Mouse (Mus musculus): Measurements from ENCODE around the gene Chn1. TPM values are rescaled to one million over a fixed set of nuclear protein-coding genes. Genes with fewer than 3 reads are reported as not detected.

Gene Chn1
- polyA plus RNA-seq, 1 experiment, result 67.6 TPM

DNA sequence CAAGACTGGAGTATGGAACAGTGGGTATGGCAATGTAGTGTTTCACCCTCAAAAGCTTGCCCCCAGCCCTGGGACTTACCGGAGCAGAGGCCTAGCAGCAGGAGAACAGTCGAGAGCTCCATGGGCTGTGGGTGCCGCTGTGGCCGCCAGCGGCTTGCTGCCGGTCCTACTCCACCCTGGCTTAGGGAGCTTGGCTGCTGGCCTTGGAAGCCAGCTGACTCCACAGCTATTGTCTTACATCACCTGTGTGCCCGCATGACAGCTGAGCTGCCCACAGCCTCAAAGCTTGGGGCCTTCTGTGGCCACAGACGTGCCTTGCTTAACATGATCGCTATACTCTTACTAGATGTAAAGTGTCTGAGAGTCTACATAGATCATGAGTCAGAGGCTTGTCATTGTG lies 195.0 kb downstream of the Chn1 start, which contains the start of gene Chrna1:
Chrna1 (minus strand) TSS at position 173 of the 400 bp plus-strand sequence.
- H3K27ac ChIP-seq (replicated peaks; ENCODE audit: low read depth, low read length), result no peak within 1 kb of the TSS
- H3K4me3 ChIP-seq (ENCODE audit: insufficient read depth, low read depth, low read length), result no peak within 1 kb of the TSS
- H3K4me1 ChIP-seq (ENCODE audit: control insufficient read depth, insufficient read depth, insufficient read length, low read length), result no peaks in the 10 kb centered on the region

GRCm38 (mm10) chr2:73579168-73579567 lies 196.0 kb downstream of the Chn1 start:
- no peak overlapping the region for H3K27ac ChIP-seq (replicated peaks; ENCODE audit: low read depth, low read length)
- no peak overlapping the region for H3K4me3 ChIP-seq (ENCODE audit: insufficient read depth, low read depth, low read length)
- H3K4me1 ChIP-seq (ENCODE audit: control insufficient read depth, insufficient read depth, insufficient read length, low read length), result no peaks in the 10 kb centered on the region

DNA sequence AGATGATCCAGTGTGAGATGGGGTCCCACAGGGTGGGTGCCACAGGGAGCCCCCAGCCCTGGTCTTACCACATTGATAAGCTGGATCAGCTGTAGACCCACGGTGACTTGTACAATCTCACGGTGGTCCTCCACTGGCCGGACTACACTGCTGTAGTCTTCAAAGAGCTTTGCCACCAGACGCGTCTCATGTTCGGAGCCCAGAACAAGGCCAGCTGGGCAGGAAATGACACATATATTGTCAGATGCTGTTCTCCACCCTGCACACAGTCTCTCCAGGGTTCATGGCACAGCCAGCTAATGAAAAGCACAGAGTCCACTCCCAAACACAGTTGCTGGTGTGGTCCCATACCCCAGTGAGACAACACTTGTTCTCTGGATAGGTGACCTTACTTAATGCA lies 200.7 kb downstream of the Chn1 start:
- H3K4me1 ChIP-seq (ENCODE audit: control insufficient read depth, insufficient read depth, insufficient read length, low read length), result no peaks in the 10 kb centered on the region
- H3K4me3 ChIP-seq (ENCODE audit: insufficient read depth, low read depth, low read length), result no peak overlapping the region
- H3K27ac ChIP-seq (replicated peaks; ENCODE audit: low read depth, low read length), result no peak overlapping the region

DNA sequence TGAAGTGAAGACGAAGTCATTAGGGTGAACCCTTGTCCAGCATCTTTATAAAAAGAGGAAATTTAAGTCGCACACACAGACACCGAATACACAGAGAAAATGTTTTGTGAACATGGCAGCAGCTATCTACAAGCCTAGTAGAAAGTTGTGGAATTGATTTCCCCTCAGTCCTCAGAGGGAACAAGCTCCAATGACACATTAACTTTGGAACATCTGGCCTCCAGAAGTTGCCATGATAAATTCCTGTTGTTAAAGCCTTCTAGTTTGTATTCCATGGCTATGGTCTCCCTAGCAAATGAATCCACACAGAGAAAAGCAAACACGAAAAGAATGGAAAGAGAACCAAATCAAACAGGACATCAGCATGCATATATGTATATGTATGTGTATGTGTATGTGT lies 201.6 kb downstream of the Chn1 start:
- no peak overlapping the region for H3K27ac ChIP-seq (replicated peaks; ENCODE audit: low read depth, low read length)
- H3K4me1 ChIP-seq (ENCODE audit: control insufficient read depth, insufficient read depth, insufficient read length, low read length), result no peaks in the 10 kb centered on the region
- H3K4me3 ChIP-seq (ENCODE audit: insufficient read depth, low read depth, low read length), result no peak overlapping the region

DNA sequence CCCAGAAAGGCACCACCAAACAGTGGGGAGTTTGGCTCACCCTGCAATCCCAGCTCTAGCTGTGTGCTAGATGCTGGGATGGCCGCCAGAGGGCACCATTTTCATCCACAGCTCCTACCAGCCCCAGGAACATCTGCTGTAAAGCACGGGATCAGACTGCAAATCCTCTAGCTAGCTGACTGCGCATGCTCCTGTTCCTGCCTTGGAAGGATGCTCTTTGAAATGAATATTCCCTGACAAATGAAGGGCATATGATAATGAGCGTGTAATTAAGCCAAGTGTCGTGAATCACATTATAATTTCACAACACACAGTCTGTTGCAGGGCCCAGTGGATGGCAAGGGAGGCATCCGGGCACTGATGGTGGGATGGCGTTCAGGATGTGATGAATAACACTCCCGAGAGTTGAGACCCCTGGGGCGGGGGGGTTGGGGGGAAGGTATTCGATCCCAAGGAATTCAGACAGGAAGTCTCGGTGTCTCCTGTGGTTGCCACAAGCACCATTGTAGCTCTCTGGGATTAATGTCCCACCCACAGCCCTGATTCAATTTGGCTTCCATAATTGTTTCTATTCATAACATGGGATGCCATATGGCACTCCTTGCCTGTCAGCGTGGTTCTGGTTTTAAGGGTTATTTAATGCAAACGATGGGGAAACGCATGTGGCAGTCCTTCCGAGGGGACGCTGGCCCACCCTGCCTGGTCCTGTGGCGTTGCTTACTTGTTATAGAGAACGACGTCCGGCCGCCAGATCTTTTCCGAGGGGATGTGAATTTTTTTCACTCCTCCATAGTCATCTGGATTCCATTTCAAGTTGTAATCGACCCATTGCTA lies 202.4 kb downstream of the Chn1 start:
- Histone ChIP-seq H3K4me3 (ENCODE audit: insufficient read depth, low read depth, low read length) (no peak overlapping the region), H3K27ac (replicated peaks; ENCODE audit: low read depth, low read length) (no peak overlapping the region)

GRCm38 (mm10) chr2:73571901-73572300 lies 203.2 kb downstream of the Chn1 start:
- Histone ChIP-seq H3K4me3 (ENCODE audit: insufficient read depth, low read depth, low read length) (no peak overlapping the region), H3K27ac (replicated peaks; ENCODE audit: low read depth, low read length) (no peak overlapping the region), H3K4me1 (ENCODE audit: control insufficient read depth, insufficient read depth, insufficient read length, low read length) (no peaks in the 10 kb centered on the region)

More for the DNA sequence above, 202.4 kb downstream of the Chn1 start:
- no peaks in the 10 kb centered on the region for H3K4me1 ChIP-seq (ENCODE audit: control insufficient read depth, insufficient read depth, insufficient read length, low read length)

GRCm38 (mm10) chr2:73571304-73571703 lies 203.8 kb downstream of the Chn1 start:
- H3K4me1 ChIP-seq (ENCODE audit: control insufficient read depth, insufficient read depth, insufficient read length, low read length), result no peaks in the 10 kb centered on the region
- no peak overlapping the region for H3K4me3 ChIP-seq (ENCODE audit: insufficient read depth, low read depth, low read length)
- no peak overlapping the region for H3K27ac ChIP-seq (replicated peaks; ENCODE audit: low read depth, low read length)

- H3K4me1 ChIP-seq (ENCODE audit: control insufficient read depth, insufficient read depth, insufficient read length, low read length), result no peaks in the 10 kb centered on the region
- peak overlapping the region; percentile 37; the same call in 1 of the 2 replicates for H3K4me3 ChIP-seq (ENCODE audit: insufficient read depth, low read depth, low read length)
- no peak overlapping the region for H3K27ac ChIP-seq (replicated peaks; ENCODE audit: low read depth, low read length)
Measured at GRCm38 (mm10) chr2:73566989-73567605, 208.0 kb downstream of the Chn1 start.

- Histone ChIP-seq H3K27ac (replicated peaks; ENCODE audit: low read depth, low read length) (no peak overlapping the region), H3K4me1 (ENCODE audit: control insufficient read depth, insufficient read depth, insufficient read length, low read length) (peaks cover 6% of the 10 kb centered on the region; the same call in 1 of the 2 replicates), H3K4me3 (ENCODE audit: insufficient read depth, low read depth, low read length) (no peak overlapping the region)
Measured at GRCm38 (mm10) chr2:73566162-73566561, 209.0 kb downstream of the Chn1 start.

DNA sequence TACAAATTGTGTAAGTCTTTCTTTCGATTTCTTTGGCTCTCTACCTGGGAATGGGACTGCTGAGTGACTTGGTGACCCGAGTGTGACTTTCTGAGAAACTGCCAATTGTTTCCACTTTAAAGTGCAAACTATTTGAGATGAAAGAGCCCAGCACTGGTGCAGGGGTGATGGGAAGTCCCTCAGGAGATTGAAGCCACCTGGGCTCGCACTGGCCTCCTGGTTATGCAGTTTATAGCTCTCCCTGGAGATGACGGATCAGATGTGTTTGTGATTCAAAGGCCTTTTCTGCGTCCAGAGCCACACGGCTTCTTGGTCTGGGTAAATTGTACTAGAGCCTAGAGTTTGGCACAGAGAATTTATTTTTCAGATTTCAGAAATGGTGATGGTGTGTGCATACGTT lies 211.5 kb downstream of the Chn1 start:
- H3K4me1 ChIP-seq (ENCODE audit: control insufficient read depth, insufficient read depth, insufficient read length, low read length), result peaks cover 9% of the 10 kb centered on the region
- H3K4me3 ChIP-seq (ENCODE audit: insufficient read depth, low read depth, low read length), result no peak overlapping the region
- H3K27ac ChIP-seq (replicated peaks; ENCODE audit: low read depth, low read length), result no peak overlapping the region

GRCm38 (mm10) chr2:73562656-73563055 lies 212.5 kb downstream of the Chn1 start:
- Histone ChIP-seq H3K4me1 (ENCODE audit: control insufficient read depth, insufficient read depth, insufficient read length, low read length) (peaks cover 9% of the 10 kb centered on the region), H3K27ac (replicated peaks; ENCODE audit: low read depth, low read length) (no peak overlapping the region), H3K4me3 (ENCODE audit: insufficient read depth, low read depth, low read length) (no peak overlapping the region)

DNA sequence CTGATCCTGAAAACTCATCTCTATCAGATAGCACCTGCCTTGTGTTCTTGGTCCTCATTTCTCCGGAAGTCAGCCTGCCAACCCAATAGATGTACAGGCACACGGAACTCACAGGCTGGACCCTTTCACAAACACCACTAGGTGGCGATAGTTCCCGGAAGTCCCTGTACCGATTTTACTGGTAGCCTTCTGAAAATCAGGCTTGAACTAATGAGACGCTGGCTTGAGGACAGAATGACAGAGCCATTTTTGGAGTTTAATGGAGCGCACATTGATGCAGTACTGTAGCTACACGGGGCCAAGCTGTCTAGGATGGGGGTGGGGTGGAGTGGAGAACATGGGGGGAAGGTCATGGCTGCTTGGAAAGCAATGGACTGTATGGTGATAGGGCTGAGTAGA lies 213.5 kb downstream of the Chn1 start:
- peak overlapping the region; percentile 12; the same call in 1 of the 2 replicates for H3K4me3 ChIP-seq (ENCODE audit: insufficient read depth, low read depth, low read length)
- no peak overlapping the region for H3K27ac ChIP-seq (replicated peaks; ENCODE audit: low read depth, low read length)
- H3K4me1 ChIP-seq (ENCODE audit: control insufficient read depth, insufficient read depth, insufficient read length, low read length), result peaks cover 9% of the 10 kb centered on the region

GRCm38 (mm10) chr2:73560899-73561664 lies 214.1 kb downstream of the Chn1 start:
- H3K4me3 ChIP-seq (ENCODE audit: insufficient read depth, low read depth, low read length), result peak overlapping the region; percentile 30; the same call in 1 of the 2 replicates
- H3K4me1 ChIP-seq (ENCODE audit: control insufficient read depth, insufficient read depth, insufficient read length, low read length), result peaks cover 9% of the 10 kb centered on the region
- H3K27ac ChIP-seq (replicated peaks; ENCODE audit: low read depth, low read length), result no peak overlapping the region

Data from brown adipose tissue, adult 24 weeks (tissue).